Mouse (Mus musculus) G1E (cell line): ENCODE measurements around the gene Sec22b.

Experiments
- CTCF ChIP-seq: IDR thresholded peaks from 2 replicates; pipeline ENCODE4 v1.5.1; 2012; ENCODE audit warnings: low read depth, low read length, inconsistent platforms, mixed read lengths
- POLR2AphosphoS5 ChIP-seq: IDR thresholded peaks from 2 replicates; pipeline ENCODE4 v1.6.1; 2012; ENCODE audit warnings: low read depth, low read length, inconsistent platforms; ENCODE audit not compliant: insufficient replicate concordance
- TAL1 ChIP-seq: conservative IDR thresholded peaks from 2 replicates; pipeline ENCODE4 v1.6.1; 2012; ENCODE audit warnings: low read depth, low read length, inconsistent platforms, mixed read lengths

DNA sequence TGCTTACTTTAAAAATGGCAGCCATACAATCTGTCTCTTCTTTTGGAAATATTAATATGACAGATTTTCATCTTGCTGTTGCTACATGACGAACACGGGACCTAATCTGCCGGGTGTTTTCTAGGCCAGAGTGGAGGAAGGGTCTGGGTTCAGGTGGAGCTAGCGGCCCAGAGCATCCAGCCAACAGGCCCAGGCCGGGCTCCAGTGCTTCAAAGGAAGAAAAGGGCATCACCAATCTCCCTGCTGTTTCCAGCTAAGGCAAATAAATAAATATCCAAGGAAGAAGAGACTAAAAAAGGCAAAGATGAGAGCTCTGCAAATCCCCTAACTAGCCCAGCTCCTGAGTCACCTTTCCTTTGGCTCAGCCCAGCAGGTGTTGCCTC lies 13.2 kb upstream of the Sec22b start:
- TF ChIP-seq CTCF (no peak), TAL1 (no peak), POLR2AphosphoS5 (no peak)
